Mouse (Mus musculus): ENCODE data around the gene 3830406C13Rik.

The 3830406C13Rik gene

GRCm38 (mm10) chr14:12284141-12284912 lies at the start of gene 3830406C13Rik:
TSS of gene 3830406C13Rik (plus strand) at chr14:12284173.
- in situ Hi-C loops (cut with MseI, MboI) = loop anchor here (10.0 kb wide), 1 partner anchor 60 kb away; no protein-coding TSS in a partner anchor

- in situ Hi-C loops (cut with MseI, MboI) = no loop called here
Observed at GRCm38 (mm10) chr14:12243726-12244125, 40.2 kb upstream of the 3830406C13Rik start.

GRCm38 (mm10) chr14:12276031-12276430 lies 7.9 kb upstream of the 3830406C13Rik start:
- in situ Hi-C loops (cut with MseI, MboI) = no loop called here

- in situ Hi-C loops (cut with MseI, MboI) = loop anchor here (10.0 kb wide), 1 partner anchor 59 kb away; no protein-coding TSS in a partner anchor
Observed at GRCm38 (mm10) chr14:12283641-12284040, 332 bp upstream of the 3830406C13Rik start, which contains the start of gene Gm49355. TSS of gene Gm49355 (plus strand) at chr14:12283976.

GRCm38 (mm10) chr14:12289747-12290146 lies 5.8 kb downstream of the 3830406C13Rik start:
- in situ Hi-C loops (cut with MseI, MboI) = loop anchor here (10.0 kb wide), 1 partner anchor 65 kb away; no protein-coding TSS in a partner anchor

GRCm38 (mm10) chr14:12296391-12296790 lies 12.4 kb downstream of the 3830406C13Rik start:
- in situ Hi-C loops (cut with MseI, MboI) = no loop called here

GRCm38 (mm10) chr14:12299171-12299570 lies 15.2 kb downstream of the 3830406C13Rik start:
- in situ Hi-C loops (cut with MseI, MboI) = no loop called here

- in situ Hi-C loops (cut with MseI, MboI) = loop anchor here (10.0 kb wide), 2 partner anchors 225 to 235 kb away; no protein-coding TSS in a partner anchor
Observed at GRCm38 (mm10) chr14:12299654-12300053, 15.7 kb downstream of the 3830406C13Rik start.

- in situ Hi-C loops (cut with MseI, MboI) = loop anchor here (10.0 kb wide), 2 partner anchors 225 to 235 kb away; no protein-coding TSS in a partner anchor
Observed at GRCm38 (mm10) chr14:12300275-12300674, 16.3 kb downstream of the 3830406C13Rik start.

- in situ Hi-C loops (cut with MseI, MboI) = loop anchor here (10.0 kb wide), 2 partner anchors 224 to 234 kb away; no protein-coding TSS in a partner anchor
Observed at GRCm38 (mm10) chr14:12300677-12301076, 16.7 kb downstream of the 3830406C13Rik start.

- in situ Hi-C loops (cut with MseI, MboI) = loop anchor here (10.0 kb wide), 2 partner anchors 222 to 232 kb away; no protein-coding TSS in a partner anchor
Observed at GRCm38 (mm10) chr14:12303106-12303505, 19.1 kb downstream of the 3830406C13Rik start.

- in situ Hi-C loops (cut with MseI, MboI) = no loop called here
Observed at GRCm38 (mm10) chr14:12333622-12334021, 49.6 kb downstream of the 3830406C13Rik start.

- in situ Hi-C loops (cut with MseI, MboI) = no loop called here
Observed at GRCm38 (mm10) chr14:12334925-12335324, 51.0 kb downstream of the 3830406C13Rik start.

GRCm38 (mm10) chr14:12337421-12337997 lies 53.5 kb downstream of the 3830406C13Rik start:
- in situ Hi-C loops (cut with MseI, MboI) = no loop called here

- in situ Hi-C loops (cut with MseI, MboI) = no loop called here
Observed at GRCm38 (mm10) chr14:12337998-12338809, 54.2 kb downstream of the 3830406C13Rik start.

- in situ Hi-C loops (cut with MseI, MboI) = no loop called here
Observed at GRCm38 (mm10) chr14:12338811-12339565, 55.0 kb downstream of the 3830406C13Rik start.

- in situ Hi-C loops (cut with MseI, MboI) = no loop called here
Observed at GRCm38 (mm10) chr14:12340238-12341074, 56.5 kb downstream of the 3830406C13Rik start.

- in situ Hi-C loops (cut with MseI, MboI) = no loop called here
Observed at GRCm38 (mm10) chr14:12341075-12341788, 57.3 kb downstream of the 3830406C13Rik start.

- in situ Hi-C loops (cut with MseI, MboI) = no loop called here
Observed at GRCm38 (mm10) chr14:12341789-12342457, 58.0 kb downstream of the 3830406C13Rik start.
